Mouse (Mus musculus) erythroblast, embryonic 14.5 days (primary cell): Measurements from ENCODE around the gene Hist1h3b.
"Not testable (repeated sequence)": the region's sequence is repeated elsewhere in the genome, so short reads cannot be mapped to it uniquely, and the experiment has no call there.

Experiments
- GATA1 ChIP-seq: IDR thresholded peaks from 2 replicates; pipeline ENCODE4 v1.6.1; 2012; ENCODE audit warnings: low read length, inconsistent platforms, mixed read lengths
- TAL1 ChIP-seq: IDR thresholded peaks from 3 replicates; pipeline ENCODE4 v1.6.1; 2012; ENCODE audit warnings: low read length, inconsistent platforms, mixed read lengths

DNA sequence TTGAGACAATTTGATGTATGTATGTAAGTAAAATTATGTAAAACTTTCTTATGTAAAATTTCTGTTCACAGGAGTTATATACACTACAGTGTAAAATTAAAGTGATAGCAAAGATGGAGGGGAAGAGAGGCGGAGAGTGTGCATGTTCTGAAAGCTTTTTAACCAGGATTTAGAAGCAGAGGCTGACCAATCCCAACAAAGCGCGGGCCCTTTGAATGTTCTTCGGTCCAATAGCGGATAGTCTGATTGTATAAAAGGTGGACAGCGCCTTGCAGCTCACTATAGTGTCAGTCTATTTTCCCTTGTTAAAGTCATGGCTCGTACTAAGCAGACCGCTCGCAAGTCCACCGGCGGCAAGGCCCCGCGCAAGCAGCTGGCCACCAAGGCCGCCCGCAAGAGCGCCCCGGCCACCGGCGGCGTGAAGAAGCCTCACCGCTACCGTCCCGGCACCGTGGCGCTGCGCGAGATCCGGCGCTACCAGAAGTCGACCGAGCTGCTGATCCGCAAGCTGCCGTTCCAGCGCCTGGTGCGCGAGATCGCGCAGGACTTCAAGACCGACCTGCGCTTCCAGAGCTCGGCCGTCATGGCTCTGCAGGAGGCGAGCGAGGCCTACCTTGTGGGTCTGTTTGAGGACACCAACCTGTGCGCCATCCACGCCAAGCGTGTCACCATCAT, at the start of gene Hist1h3b:
- not testable (repeated sequence) for TF ChIP-seq GATA1, TAL1
